Mouse (Mus musculus): ENCODE results near the gene Tmem215. TPM values are rescaled to one million over a fixed set of nuclear protein-coding genes. Genes with fewer than 3 reads are reported as not detected.

Gene Tmem215
- polyA plus RNA-seq, 1 experiment from 2014 or later, result 0.33 TPM

GRCm38 (mm10) chr4:40491731-40492130, 19.8 kb downstream of the Tmem215 start:
- ATAC-seq (replicated peaks; ENCODE audit: low FRiP score) (no peak), DNase-seq (ENCODE audit: low spot score) (no peak)
- H3K27ac ChIP-seq (ENCODE audit: low read depth, low read length), result no peak overlapping the region
- no peaks in the 10 kb centered on the region for H3K27me3 ChIP-seq (replicated peaks; ENCODE audit: control insufficient read depth, insufficient read depth, low read length)
- H3K4me3 ChIP-seq (ENCODE audit: low read depth, low read length), result no peak overlapping the region
- no peak overlapping the region for H3K9ac ChIP-seq (ENCODE audit: low read depth, low read length)
- 86% methylated on average over 8 of the region's 8 CpGs for WGBS
- no peaks in the 10 kb centered on the region for H3K36me3 ChIP-seq (ENCODE audit: control insufficient read depth, insufficient read depth, low read length)
- no peak overlapping the region for H3K4me2 ChIP-seq
- H3K9me3 ChIP-seq (ENCODE audit: control insufficient read depth, low read length), result no peaks in the 10 kb centered on the region
- no peaks in the 10 kb centered on the region for H3K4me1 ChIP-seq (replicated peaks; ENCODE audit: control insufficient read depth, insufficient read depth, low read length)

- DNase-seq (ENCODE audit: low spot score), result no peak
- no peaks in the 10 kb centered on the region for H3K27me3 ChIP-seq (replicated peaks; ENCODE audit: control insufficient read depth, insufficient read depth, low read length)
- no peaks in the 10 kb centered on the region for H3K9me3 ChIP-seq (ENCODE audit: control insufficient read depth, low read length)
- H3K9ac ChIP-seq (ENCODE audit: low read depth, low read length), result no peak overlapping the region
- no peak overlapping the region for H3K4me3 ChIP-seq (ENCODE audit: low read depth, low read length)
- H3K4me1 ChIP-seq (replicated peaks; ENCODE audit: control insufficient read depth, insufficient read depth, low read length), result no peaks in the 10 kb centered on the region
- no peak overlapping the region for H3K4me2 ChIP-seq
- no peak for ATAC-seq (replicated peaks; ENCODE audit: low FRiP score)
- H3K27ac ChIP-seq (ENCODE audit: low read depth, low read length), result no peak overlapping the region
- no peaks in the 10 kb centered on the region for H3K36me3 ChIP-seq (ENCODE audit: control insufficient read depth, insufficient read depth, low read length)
- WGBS, result 80% methylated on average over 6 of the region's 6 CpGs
Observed at GRCm38 (mm10) chr4:40496354-40496753, 24.4 kb downstream of the Tmem215 start.

GRCm38 (mm10) chr4:40496828-40497227, 24.8 kb downstream of the Tmem215 start:
- WGBS, result 90% methylated on average over 5 of the region's 5 CpGs
- H3K9ac ChIP-seq (ENCODE audit: low read depth, low read length), result no peak overlapping the region
- no peak overlapping the region for H3K4me3 ChIP-seq (ENCODE audit: low read depth, low read length)
- H3K27me3 ChIP-seq (replicated peaks; ENCODE audit: control insufficient read depth, insufficient read depth, low read length), result no peaks in the 10 kb centered on the region
- no peaks in the 10 kb centered on the region for H3K4me1 ChIP-seq (replicated peaks; ENCODE audit: control insufficient read depth, insufficient read depth, low read length)
- H3K27ac ChIP-seq (ENCODE audit: low read depth, low read length), result no peak overlapping the region
- no peak for DNase-seq (ENCODE audit: low spot score)
- no peak for ATAC-seq (replicated peaks; ENCODE audit: low FRiP score)
- H3K9me3 ChIP-seq (ENCODE audit: control insufficient read depth, low read length), result no peaks in the 10 kb centered on the region
- no peaks in the 10 kb centered on the region for H3K36me3 ChIP-seq (ENCODE audit: control insufficient read depth, insufficient read depth, low read length)
- no peak overlapping the region for H3K4me2 ChIP-seq

- DNase-seq (ENCODE audit: low spot score) (no peak), ATAC-seq (replicated peaks; ENCODE audit: low FRiP score) (no peak)
- WGBS, result 82% methylated on average over 11 of the region's 11 CpGs
- Histone ChIP-seq H3K27ac (ENCODE audit: low read depth, low read length) (no peak overlapping the region), H3K27me3 (replicated peaks; ENCODE audit: control insufficient read depth, insufficient read depth, low read length) (no peaks in the 10 kb centered on the region), H3K4me3 (ENCODE audit: low read depth, low read length) (no peak overlapping the region), H3K4me1 (replicated peaks; ENCODE audit: control insufficient read depth, insufficient read depth, low read length) (no peaks in the 10 kb centered on the region), H3K9me3 (ENCODE audit: control insufficient read depth, low read length) (no peaks in the 10 kb centered on the region), H3K4me2 (no peak overlapping the region), H3K36me3 (ENCODE audit: control insufficient read depth, insufficient read depth, low read length) (no peaks in the 10 kb centered on the region), H3K9ac (ENCODE audit: low read depth, low read length) (no peak overlapping the region)
Observed at GRCm38 (mm10) chr4:40499812-40500591, 28.0 kb downstream of the Tmem215 start.

- 77% methylated on average over 3 of the region's 3 CpGs for WGBS
- Histone ChIP-seq H3K4me3 (ENCODE audit: low read depth, low read length) (no peak overlapping the region), H3K9me3 (ENCODE audit: control insufficient read depth, low read length) (no peaks in the 10 kb centered on the region), H3K36me3 (ENCODE audit: control insufficient read depth, insufficient read depth, low read length) (no peaks in the 10 kb centered on the region), H3K9ac (ENCODE audit: low read depth, low read length) (no peak overlapping the region), H3K4me1 (replicated peaks; ENCODE audit: control insufficient read depth, insufficient read depth, low read length) (no peaks in the 10 kb centered on the region), H3K27me3 (replicated peaks; ENCODE audit: control insufficient read depth, insufficient read depth, low read length) (no peaks in the 10 kb centered on the region), H3K27ac (ENCODE audit: low read depth, low read length) (no peak overlapping the region), H3K4me2 (no peak overlapping the region)
- ATAC-seq (replicated peaks; ENCODE audit: low FRiP score) (no peak), DNase-seq (ENCODE audit: low spot score) (no peak)
Observed at GRCm38 (mm10) chr4:40502459-40502858, 30.5 kb downstream of the Tmem215 start.

GRCm38 (mm10) chr4:40509534-40509933, 37.6 kb downstream of the Tmem215 start:
- no peak for DNase-seq (ENCODE audit: low spot score)
- ATAC-seq (replicated peaks; ENCODE audit: low FRiP score), result no peak

GRCm38 (mm10) chr4:40513235-40513634, 41.3 kb downstream of the Tmem215 start:
- no peak for DNase-seq (ENCODE audit: low spot score)
- H3K4me3 ChIP-seq (ENCODE audit: low read depth, low read length), result no peak overlapping the region
- H3K9me3 ChIP-seq (ENCODE audit: control insufficient read depth, low read length), result no peaks in the 10 kb centered on the region
- H3K27me3 ChIP-seq (replicated peaks; ENCODE audit: control insufficient read depth, insufficient read depth, low read length), result no peaks in the 10 kb centered on the region
- no peak overlapping the region for H3K9ac ChIP-seq (ENCODE audit: low read depth, low read length)
- ATAC-seq (replicated peaks; ENCODE audit: low FRiP score), result no peak
- no peak overlapping the region for H3K27ac ChIP-seq (ENCODE audit: low read depth, low read length)
- H3K4me1 ChIP-seq (replicated peaks; ENCODE audit: control insufficient read depth, insufficient read depth, low read length), result no peaks in the 10 kb centered on the region
- H3K4me2 ChIP-seq, result no peak overlapping the region
- 81% methylated on average over 2 of the region's 2 CpGs for WGBS
- H3K36me3 ChIP-seq (ENCODE audit: control insufficient read depth, insufficient read depth, low read length), result no peaks in the 10 kb centered on the region

More at GRCm38 (mm10) chr4:40509534-40509933, 37.6 kb downstream of the Tmem215 start:
- 82% methylated on average over 16 of the region's 16 CpGs for WGBS
- no peak overlapping the region for H3K4me3 ChIP-seq (ENCODE audit: low read depth, low read length)
- no peaks in the 10 kb centered on the region for H3K4me1 ChIP-seq (replicated peaks; ENCODE audit: control insufficient read depth, insufficient read depth, low read length)
- no peaks in the 10 kb centered on the region for H3K9me3 ChIP-seq (ENCODE audit: control insufficient read depth, low read length)
- H3K27ac ChIP-seq (ENCODE audit: low read depth, low read length), result no peak overlapping the region
- no peaks in the 10 kb centered on the region for H3K27me3 ChIP-seq (replicated peaks; ENCODE audit: control insufficient read depth, insufficient read depth, low read length)
- H3K4me2 ChIP-seq, result no peak overlapping the region
- no peaks in the 10 kb centered on the region for H3K36me3 ChIP-seq (ENCODE audit: control insufficient read depth, insufficient read depth, low read length)
- no peak overlapping the region for H3K9ac ChIP-seq (ENCODE audit: low read depth, low read length)

- WGBS, result 90% methylated on average over 14 of the region's 14 CpGs
- H3K4me3 ChIP-seq (ENCODE audit: low read depth, low read length), result no peak overlapping the region
Observed at GRCm38 (mm10) chr4:40518545-40519324, 46.8 kb downstream of the Tmem215 start.

More at GRCm38 (mm10) chr4:40518545-40519324, 46.8 kb downstream of the Tmem215 start:
- Histone ChIP-seq H3K9ac (ENCODE audit: low read depth, low read length) (no peak overlapping the region), H3K4me2 (no peak overlapping the region), H3K4me1 (replicated peaks; ENCODE audit: control insufficient read depth, insufficient read depth, low read length) (no peaks in the 10 kb centered on the region), H3K36me3 (ENCODE audit: control insufficient read depth, insufficient read depth, low read length) (no peaks in the 10 kb centered on the region), H3K9me3 (ENCODE audit: control insufficient read depth, low read length) (peaks cover 5% of the 10 kb centered on the region; the same call in 1 of the 2 replicates), H3K27me3 (replicated peaks; ENCODE audit: control insufficient read depth, insufficient read depth, low read length) (no peaks in the 10 kb centered on the region), H3K27ac (ENCODE audit: low read depth, low read length) (no peak overlapping the region)
- DNase-seq (ENCODE audit: low spot score) (no peak), ATAC-seq (replicated peaks; ENCODE audit: low FRiP score) (no peak)
